Mouse (Mus musculus) testis, adult 2 months (tissue): ENCODE measurements around the gene St6galnac4. TPM values are rescaled to one million over a fixed set of nuclear protein-coding genes. Genes with fewer than 3 reads are reported as not detected.

ENCODE experiments used
- H3K27ac ChIP-seq: fragments of 200-500 bp; 2 replicates; pipeline ENCODE4 v1.5.1; 2012; ENCODE audit warnings: low read depth, low read length; ENCODE audit not compliant: control insufficient read depth, insufficient read depth
- H3K27me3 ChIP-seq: fragments of 200-500 bp; 2 replicates; pipeline ENCODE4 v1.6.1; 2012; ENCODE audit warnings: mild to moderate bottlenecking, low read length, moderate library complexity; ENCODE audit not compliant: control insufficient read depth, insufficient read depth
- H3K36me3 ChIP-seq: fragments of 200-500 bp; 2 replicates; pipeline ENCODE4 v1.6.1; 2012; ENCODE audit warnings: mild to moderate bottlenecking, low read length; ENCODE audit not compliant: control insufficient read depth, insufficient read depth
- H3K4me1 ChIP-seq: fragments of 200-500 bp; 2 replicates; pipeline ENCODE4 v1.6.1; 2012; ENCODE audit warnings: low read length; ENCODE audit not compliant: control insufficient read depth, insufficient read depth
- H3K4me3 ChIP-seq: fragments of 200-500 bp; 2 replicates; pipeline ENCODE4 v1.5.1; 2012; ENCODE audit warnings: low read depth, mild to moderate bottlenecking, low read length, moderate library complexity, mixed read lengths; ENCODE audit not compliant: control insufficient read depth
- CTCF ChIP-seq: fragments of 200-500 bp; IDR thresholded peaks from 2 replicates; pipeline ENCODE4 v1.5.1; 2012; ENCODE audit warnings: low read depth, mild to moderate bottlenecking, inconsistent platforms, low read length, moderate library complexity; ENCODE audit not compliant: control insufficient read depth, insufficient read depth, insufficient replicate concordance
- POLR2A ChIP-seq: fragments of 200-500 bp; IDR thresholded peaks from 2 replicates; pipeline ENCODE4 v1.6.1; 2012; ENCODE audit warnings: low read depth, mild to moderate bottlenecking, inconsistent platforms, low read length, moderate library complexity; ENCODE audit not compliant: control insufficient read depth
- polyA plus RNA-seq: library from polyadenylated mRNA; depleted of rRNA; stranded (reverse); fragments of >200 nt; gene quantifications from 2 replicates; pipeline ENCODE4 v1.2.3, GENCODE M21; 2012

Gene St6galnac4
- polyA plus RNA-seq, 1 experiment = 1.4 TPM

DNA sequence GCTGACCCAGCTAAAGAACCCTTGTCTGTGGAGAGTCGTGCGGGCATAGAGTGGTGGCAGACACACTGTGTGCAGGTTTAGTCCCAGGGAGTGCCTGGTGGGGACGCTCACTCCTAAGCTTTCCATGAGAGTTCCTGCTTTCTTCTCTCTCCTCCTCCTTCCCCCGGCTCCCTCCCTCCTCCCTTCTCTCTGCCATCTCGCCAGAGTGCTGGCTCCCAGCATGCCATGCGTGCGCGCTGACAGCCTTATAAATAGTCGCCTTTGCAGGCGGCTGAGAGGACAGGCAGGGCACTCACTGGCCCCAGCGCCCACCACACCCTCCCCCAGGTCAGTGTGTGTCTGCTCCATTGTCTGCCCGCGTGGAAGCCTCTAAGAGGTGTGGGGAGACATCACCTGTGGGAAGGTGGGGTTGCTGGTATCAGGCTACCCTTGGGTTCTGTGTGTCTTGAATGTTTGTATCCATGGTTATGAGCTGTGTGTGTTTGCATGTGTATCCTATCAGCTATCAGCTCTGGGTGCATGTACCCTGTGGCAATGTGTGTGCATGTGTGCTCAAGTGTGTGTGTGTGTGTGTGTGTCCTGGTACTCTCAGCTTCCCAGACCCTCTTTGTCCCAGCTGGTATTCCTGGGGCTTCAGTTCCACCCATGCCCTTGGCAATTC, 38.4 kb downstream of the St6galnac4 start:
- Histone ChIP-seq H3K27me3 (no peaks in the 10 kb centered on the region), H3K4me1 (peaks cover 24% of the 10 kb centered on the region), H3K36me3 (no peaks in the 10 kb centered on the region), H3K27ac (peak overlapping the region; percentile 63), H3K4me3 (peak overlapping the region; percentile 51)
- TF ChIP-seq POLR2A (peak; percentile 60), CTCF (no peak)

DNA sequence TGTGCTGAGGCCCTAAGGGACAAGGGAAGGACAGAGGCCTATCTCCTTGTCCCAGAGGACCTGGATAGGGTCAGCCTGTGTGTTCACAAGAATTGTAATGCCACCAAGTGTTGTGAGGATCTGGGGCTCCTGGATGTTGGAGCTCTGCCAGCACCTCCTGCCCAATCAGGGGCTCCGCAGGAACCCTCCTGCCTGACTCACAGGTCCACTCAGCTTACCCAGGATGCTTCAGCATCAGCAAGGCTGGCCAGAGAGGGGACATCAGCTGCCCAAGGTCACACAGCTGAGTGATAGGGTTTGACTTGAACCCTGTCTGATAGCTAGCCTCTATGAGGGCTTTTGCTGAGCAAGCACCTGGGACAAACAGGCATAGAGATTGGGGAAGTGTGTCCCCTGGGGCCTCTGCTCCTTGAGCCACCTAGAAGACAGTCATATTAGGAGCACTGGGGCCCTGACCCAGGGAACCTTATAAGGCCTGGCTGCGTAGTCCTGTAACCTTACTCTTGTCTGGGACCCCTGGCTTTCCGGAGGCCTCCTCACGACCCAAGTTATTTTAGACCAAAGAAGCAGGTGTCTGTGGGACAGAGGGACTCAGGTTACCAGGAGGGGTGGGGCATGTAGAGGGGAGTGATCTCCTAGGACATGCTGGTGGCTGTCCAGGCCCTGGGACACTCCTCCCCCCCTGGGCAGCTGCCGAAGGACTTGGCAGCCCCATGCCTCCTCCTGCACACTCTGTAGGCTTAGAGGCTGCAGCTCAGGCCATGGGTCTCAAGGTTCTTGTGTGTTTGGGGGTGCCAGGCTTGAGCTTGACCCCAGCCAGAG, 39.2 kb downstream of the St6galnac4 start:
- Histone ChIP-seq H3K4me1 (peaks cover 24% of the 10 kb centered on the region), H3K27ac (no peak overlapping the region; the same call in 1 of the 2 replicates), H3K4me3 (peak overlapping the region; percentile 63), H3K27me3 (no peaks in the 10 kb centered on the region), H3K36me3 (no peaks in the 10 kb centered on the region)
- TF ChIP-seq CTCF (no peak), POLR2A (no peak)

DNA sequence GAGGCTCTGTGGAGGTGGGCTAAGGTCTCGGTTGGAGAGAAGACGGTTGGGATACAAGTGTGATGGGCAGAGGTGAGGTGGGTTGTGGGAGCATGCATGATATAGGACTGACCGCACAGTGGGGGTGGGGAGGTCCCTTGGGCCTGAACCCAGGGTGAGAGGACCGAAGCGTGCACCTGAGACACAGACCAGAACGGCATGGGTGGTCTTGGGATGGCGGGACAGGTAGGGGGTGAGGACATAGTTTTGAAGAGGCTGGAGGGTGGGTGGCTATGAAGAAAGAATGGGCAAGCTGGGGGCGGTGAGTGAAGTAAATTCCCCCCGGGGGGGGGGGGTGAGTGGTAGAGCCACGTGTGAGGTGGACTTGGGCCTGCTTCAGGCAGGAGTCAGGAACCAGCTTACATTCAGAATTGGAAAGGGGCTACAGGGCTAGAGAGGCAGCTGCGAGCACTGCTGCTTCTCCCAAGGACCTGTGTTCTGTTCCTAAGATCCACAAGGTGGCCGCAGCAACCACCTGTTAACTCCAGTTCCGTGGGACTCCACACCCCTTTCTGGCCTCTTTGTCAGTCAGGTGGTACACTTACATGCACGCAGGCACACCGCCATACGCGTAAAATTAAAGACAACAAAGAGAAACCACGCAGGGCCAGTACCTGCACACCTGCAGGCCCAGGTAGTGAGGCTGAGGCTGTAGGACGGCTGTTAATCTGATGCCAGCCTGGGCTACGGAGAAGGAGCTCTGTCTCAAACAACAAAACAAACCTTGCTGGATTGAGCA, 40.6 kb downstream of the St6galnac4 start:
- Histone ChIP-seq H3K27me3 (no peaks in the 10 kb centered on the region), H3K4me1 (peaks cover 22% of the 10 kb centered on the region), H3K27ac (no peak overlapping the region), H3K4me3 (peak overlapping the region; percentile 83), H3K36me3 (no peaks in the 10 kb centered on the region)
- TF ChIP-seq CTCF = no peak
- no peak for TF ChIP-seq POLR2A

DNA sequence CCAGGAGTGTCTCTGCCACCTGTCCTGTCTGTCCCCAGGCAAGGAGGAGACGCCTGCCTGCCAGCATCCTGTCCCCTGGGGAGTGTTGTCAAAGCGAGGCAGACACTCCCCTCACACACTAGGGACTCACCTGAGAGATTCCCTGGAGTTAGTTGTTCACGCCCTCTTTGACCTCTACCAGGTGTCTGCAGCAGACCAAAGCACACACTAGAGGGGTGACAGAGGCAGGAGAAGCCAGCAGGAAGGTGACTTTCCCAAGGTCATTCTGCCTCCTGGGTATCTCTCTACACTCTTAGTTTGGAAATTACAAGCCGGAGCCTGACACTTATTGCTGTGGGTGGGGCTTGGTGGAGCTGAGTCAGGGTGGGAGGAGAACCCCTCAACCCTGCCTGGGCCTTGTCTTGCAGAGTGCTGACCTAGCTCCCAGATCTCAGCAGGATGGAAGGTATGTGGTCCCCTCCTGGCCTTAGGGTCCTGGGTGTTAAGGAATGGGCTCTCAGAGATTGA, 41.2 kb downstream of the St6galnac4 start:
- no peak for TF ChIP-seq CTCF
- no peak for TF ChIP-seq POLR2A
- H3K27me3 ChIP-seq = no peaks in the 10 kb centered on the region
- H3K4me1 ChIP-seq = peaks cover 22% of the 10 kb centered on the region
- 0 out of 2 replicates have a peak overlapping the region, but pooled peaks have one; percentile 1 for H3K27ac ChIP-seq
- H3K36me3 ChIP-seq = no peaks in the 10 kb centered on the region
- peak overlapping the region; percentile 83 for H3K4me3 ChIP-seq

DNA sequence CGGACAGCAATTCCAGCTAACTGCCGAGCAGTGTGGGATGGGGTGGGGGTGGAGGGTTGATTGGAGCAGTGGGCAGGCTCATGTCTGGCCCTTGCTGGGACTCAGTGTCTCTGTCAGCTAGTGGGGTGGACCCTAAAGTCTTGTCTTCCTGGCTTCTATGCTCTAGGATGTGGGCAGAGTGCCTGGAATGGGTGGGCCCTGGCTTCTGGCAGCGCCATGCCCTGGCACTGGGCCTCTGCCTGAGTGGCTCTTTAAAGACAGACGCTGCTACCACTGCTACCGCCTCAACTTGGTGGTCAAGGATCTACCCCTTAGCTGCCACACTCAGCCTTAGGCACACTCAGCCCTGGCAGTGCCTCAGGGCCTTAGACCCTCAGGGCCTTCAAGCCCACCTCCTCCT, 41.8 kb downstream of the St6galnac4 start:
- no peaks in the 10 kb centered on the region for H3K27me3 ChIP-seq
- H3K4me1 ChIP-seq = peaks cover 22% of the 10 kb centered on the region
- H3K27ac ChIP-seq = no peak overlapping the region
- TF ChIP-seq POLR2A = no peak
- H3K4me3 ChIP-seq = peak overlapping the region; percentile 83
- H3K36me3 ChIP-seq = no peaks in the 10 kb centered on the region

DNA sequence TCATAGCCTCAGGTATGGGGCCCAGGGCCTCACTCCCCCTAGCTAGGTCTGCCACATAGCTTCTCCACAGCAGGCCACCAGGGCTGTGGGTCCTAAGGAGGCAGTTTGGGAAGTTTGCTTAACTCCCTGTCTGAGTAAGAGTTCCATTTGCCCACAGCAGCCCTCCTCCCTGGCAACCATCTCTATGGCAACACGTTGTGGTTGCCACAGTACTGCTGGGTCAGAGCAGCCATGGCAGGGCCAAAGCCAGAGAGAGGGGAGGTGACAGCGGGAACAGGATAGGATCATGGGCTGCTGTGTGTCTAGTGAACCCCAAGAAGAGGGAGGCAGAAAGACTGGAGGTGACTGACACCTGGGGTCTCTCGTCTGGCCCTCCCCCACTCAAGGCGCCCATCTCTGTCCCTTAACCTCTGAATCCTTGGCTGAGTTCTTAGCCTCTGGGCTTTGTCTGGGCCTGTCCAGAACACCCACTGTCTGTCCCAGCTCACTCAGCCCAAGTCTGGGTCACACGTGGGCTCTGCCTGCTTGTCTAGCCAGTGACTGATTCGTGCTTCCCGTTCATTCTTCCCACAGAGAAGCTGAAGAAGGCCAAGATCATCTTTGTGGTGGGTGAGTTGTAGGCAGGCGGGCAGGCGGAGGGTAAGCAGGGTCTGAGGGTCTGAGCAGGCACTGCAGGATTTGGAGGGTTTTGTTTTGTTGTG, 42.5 kb downstream of the St6galnac4 start:
- Histone ChIP-seq H3K36me3 (no peaks in the 10 kb centered on the region), H3K27ac (no peak overlapping the region), H3K27me3 (no peaks in the 10 kb centered on the region), H3K4me3 (peak overlapping the region; percentile 83), H3K4me1 (peaks cover 22% of the 10 kb centered on the region)
- TF ChIP-seq CTCF = no peak
- peak; percentile 56; the same call in 1 of the 2 replicates for TF ChIP-seq POLR2A

DNA sequence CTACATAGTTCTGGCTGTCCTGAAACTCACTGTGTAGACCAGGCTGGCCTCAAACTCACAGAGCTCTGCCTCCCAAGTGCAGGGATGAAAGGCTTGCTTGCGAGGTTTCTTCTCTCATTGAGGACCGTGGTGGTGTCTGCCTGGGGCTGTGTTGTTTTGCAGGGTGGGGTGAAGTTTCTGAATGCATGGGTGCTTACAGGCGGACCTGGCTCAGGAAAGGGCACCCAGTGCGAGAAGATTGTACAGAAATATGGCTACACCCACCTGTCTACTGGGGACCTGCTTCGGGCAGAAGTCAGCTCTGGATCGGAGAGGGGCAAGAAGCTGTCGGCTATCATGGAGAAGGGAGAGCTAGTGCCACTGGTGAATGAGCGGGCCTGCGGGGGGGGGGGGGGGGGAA, 43.1 kb downstream of the St6galnac4 start:
- peaks cover 22% of the 10 kb centered on the region for H3K4me1 ChIP-seq
- no peaks in the 10 kb centered on the region for H3K27me3 ChIP-seq
- no peaks in the 10 kb centered on the region for H3K36me3 ChIP-seq
- H3K27ac ChIP-seq = no peak overlapping the region
- TF ChIP-seq CTCF = no peak
- TF ChIP-seq POLR2A = no peak
- H3K4me3 ChIP-seq = peak overlapping the region; percentile 83
